Mouse (Mus musculus): ENCODE results near the gene Spata21. TPM values are rescaled to one million over a fixed set of nuclear protein-coding genes. Genes with fewer than 3 reads are reported as not detected.
A peak's percentile ranks its signal among the peaks of the same experiment; 100 is the strongest.
"Not testable (repeated sequence)": the region's sequence is repeated elsewhere in the genome, so short reads cannot be mapped to it uniquely, and the experiment has no call there.

The Spata21 gene
- polyA plus RNA-seq, 1 experiment from 2014 or later, result not detected

- ATAC-seq (ENCODE audit: low FRiP score, low TSS enrichment) (no peak), DNase-seq (no peak)
- 4% methylated on average over 29 of the region's 29 CpGs for WGBS
- H3K27me3 ChIP-seq (ENCODE audit: control insufficient read depth, insufficient read depth, low read length), result no peaks in the 10 kb centered on the region
- H3K9ac ChIP-seq (replicated peaks; ENCODE audit: low read length), result peak overlapping the region; percentile 77
- H3K4me1 ChIP-seq (ENCODE audit: control insufficient read depth, insufficient read depth, low read length), result peaks cover 33% of the 10 kb centered on the region
- no peaks in the 10 kb centered on the region for H3K36me3 ChIP-seq (ENCODE audit: control insufficient read depth, insufficient read depth, low read length)
- H3K4me3 ChIP-seq (replicated peaks; ENCODE audit: low read depth, low read length), result peak overlapping the region; percentile 71
- no peaks in the 10 kb centered on the region for H3K9me3 ChIP-seq (ENCODE audit: control insufficient read depth, low read length)
- H3K27ac ChIP-seq (replicated peaks; ENCODE audit: low read depth, low read length), result peak overlapping the region; percentile 95; the same call in 1 of the 2 replicates
- H3K4me2 ChIP-seq (ENCODE audit: low read length), result peak overlapping the region; percentile 87
Measured at GRCm38 (mm10) chr4:141138425-141139115, 50.4 kb downstream of the Spata21 start.

- H3K27me3 ChIP-seq (ENCODE audit: control insufficient read depth, insufficient read depth, low read length), result no peaks in the 10 kb centered on the region
- peak; percentile 96 for ATAC-seq (ENCODE audit: low FRiP score, low TSS enrichment)
- DNase-seq, result peak; percentile 100
- 1% methylated on average over 62 of the region's 63 CpGs for WGBS
- H3K36me3 ChIP-seq (ENCODE audit: control insufficient read depth, insufficient read depth, low read length), result no peaks in the 10 kb centered on the region
- peak within 1 kb of the TSS; percentile 71 for H3K4me3 ChIP-seq (replicated peaks; ENCODE audit: low read depth, low read length)
- no peaks in the 10 kb centered on the region for H3K9me3 ChIP-seq (ENCODE audit: control insufficient read depth, low read length)
- peaks cover 29% of the 10 kb centered on the region for H3K4me1 ChIP-seq (ENCODE audit: control insufficient read depth, insufficient read depth, low read length)
- peak within 1 kb of the TSS; percentile 87 for H3K4me2 ChIP-seq (ENCODE audit: low read length)
- peak within 1 kb of the TSS; percentile 77 for H3K9ac ChIP-seq (replicated peaks; ENCODE audit: low read length)
- peak within 1 kb of the TSS; percentile 95 for H3K27ac ChIP-seq (replicated peaks; ENCODE audit: low read depth, low read length)
Measured at GRCm38 (mm10) chr4:141139116-141139970, 51.2 kb downstream of the Spata21 start, which contains the start of gene Szrd1. Gene Szrd1, minus strand, starts transcription at chr4:141139775.

- not testable (repeated sequence) for H3K4me2 ChIP-seq (ENCODE audit: low read length); H3K27ac ChIP-seq (replicated peaks; ENCODE audit: low read depth, low read length)
- WGBS, result 89% methylated on average over 9 of the region's 9 CpGs
Measured at GRCm38 (mm10) chr4:141140354-141140753, 52.2 kb downstream of the Spata21 start.

GRCm38 (mm10) chr4:141140967-141141366, 52.8 kb downstream of the Spata21 start:
- Histone ChIP-seq H3K9ac (replicated peaks; ENCODE audit: low read length) (no peak overlapping the region), H3K4me2 (ENCODE audit: low read length) (no peak overlapping the region), H3K9me3 (ENCODE audit: control insufficient read depth, low read length) (no peaks in the 10 kb centered on the region), H3K27ac (replicated peaks; ENCODE audit: low read depth, low read length) (no peak overlapping the region), H3K4me1 (ENCODE audit: control insufficient read depth, insufficient read depth, low read length) (peaks cover 22% of the 10 kb centered on the region), H3K4me3 (replicated peaks; ENCODE audit: low read depth, low read length) (no peak overlapping the region), H3K36me3 (ENCODE audit: control insufficient read depth, insufficient read depth, low read length) (no peaks in the 10 kb centered on the region), H3K27me3 (ENCODE audit: control insufficient read depth, insufficient read depth, low read length) (no peaks in the 10 kb centered on the region)
- 90% methylated on average over 6 of the region's 6 CpGs for WGBS
- ATAC-seq (ENCODE audit: low FRiP score, low TSS enrichment), result no peak
- no peak for DNase-seq

More at GRCm38 (mm10) chr4:141140354-141140753, 52.2 kb downstream of the Spata21 start:
- H3K4me3 ChIP-seq (replicated peaks; ENCODE audit: low read depth, low read length); DNase-seq; H3K9ac ChIP-seq (replicated peaks; ENCODE audit: low read length); ATAC-seq (ENCODE audit: low FRiP score, low TSS enrichment); H3K36me3 ChIP-seq (ENCODE audit: control insufficient read depth, insufficient read depth, low read length); H3K9me3 ChIP-seq (ENCODE audit: control insufficient read depth, low read length); H3K27me3 ChIP-seq (ENCODE audit: control insufficient read depth, insufficient read depth, low read length): not testable (repeated sequence)
- H3K4me1 ChIP-seq (ENCODE audit: control insufficient read depth, insufficient read depth, low read length), result peaks cover 22% of the 10 kb centered on the region

- ATAC-seq (ENCODE audit: low FRiP score, low TSS enrichment) (no peak), DNase-seq (peak; percentile 85)
- Histone ChIP-seq H3K27ac (replicated peaks; ENCODE audit: low read depth, low read length) (no peak overlapping the region), H3K9ac (replicated peaks; ENCODE audit: low read length) (no peak overlapping the region), H3K27me3 (ENCODE audit: control insufficient read depth, insufficient read depth, low read length) (no peaks in the 10 kb centered on the region), H3K4me2 (ENCODE audit: low read length) (no peak overlapping the region), H3K36me3 (ENCODE audit: control insufficient read depth, insufficient read depth, low read length) (no peaks in the 10 kb centered on the region), H3K4me3 (replicated peaks; ENCODE audit: low read depth, low read length) (no peak overlapping the region), H3K9me3 (ENCODE audit: control insufficient read depth, low read length) (no peaks in the 10 kb centered on the region), H3K4me1 (ENCODE audit: control insufficient read depth, insufficient read depth, low read length) (peaks cover 14% of the 10 kb centered on the region)
- WGBS, result 25% methylated on average over 9 of the region's 9 CpGs
Measured at GRCm38 (mm10) chr4:141142285-141142811, 54.2 kb downstream of the Spata21 start.

GRCm38 (mm10) chr4:141145124-141145523, 57.0 kb downstream of the Spata21 start:
- not testable (repeated sequence) for H3K4me3 ChIP-seq (replicated peaks; ENCODE audit: low read depth, low read length); H3K36me3 ChIP-seq (ENCODE audit: control insufficient read depth, insufficient read depth, low read length); H3K27ac ChIP-seq (replicated peaks; ENCODE audit: low read depth, low read length); DNase-seq; H3K9ac ChIP-seq (replicated peaks; ENCODE audit: low read length); H3K4me2 ChIP-seq (ENCODE audit: low read length); ATAC-seq (ENCODE audit: low FRiP score, low TSS enrichment); H3K9me3 ChIP-seq (ENCODE audit: control insufficient read depth, low read length); H3K27me3 ChIP-seq (ENCODE audit: control insufficient read depth, insufficient read depth, low read length)
- 98% methylated on average over 7 of the region's 16 CpGs for WGBS
- peaks cover 15% of the 10 kb centered on the region for H3K4me1 ChIP-seq (ENCODE audit: control insufficient read depth, insufficient read depth, low read length)

GRCm38 (mm10) chr4:141146491-141147033, 58.4 kb downstream of the Spata21 start:
- no peak overlapping the region for H3K4me2 ChIP-seq (ENCODE audit: low read length)
- no peak for ATAC-seq (ENCODE audit: low FRiP score, low TSS enrichment)
- 95% methylated on average over 6 of the region's 6 CpGs for WGBS
- no peak overlapping the region for H3K27ac ChIP-seq (replicated peaks; ENCODE audit: low read depth, low read length)
- no peaks in the 10 kb centered on the region for H3K9me3 ChIP-seq (ENCODE audit: control insufficient read depth, low read length)
- H3K4me1 ChIP-seq (ENCODE audit: control insufficient read depth, insufficient read depth, low read length), result peaks cover 16% of the 10 kb centered on the region
- DNase-seq, result no peak
- H3K36me3 ChIP-seq (ENCODE audit: control insufficient read depth, insufficient read depth, low read length), result no peaks in the 10 kb centered on the region
- no peak overlapping the region for H3K9ac ChIP-seq (replicated peaks; ENCODE audit: low read length)
- peak overlapping the region; percentile 97; the same call in 1 of the 2 replicates for H3K4me3 ChIP-seq (replicated peaks; ENCODE audit: low read depth, low read length)
- no peaks in the 10 kb centered on the region for H3K27me3 ChIP-seq (ENCODE audit: control insufficient read depth, insufficient read depth, low read length)

GRCm38 (mm10) chr4:141147112-141148008, 59.2 kb downstream of the Spata21 start, which contains the start of gene Fbxo42:
Gene Fbxo42, plus strand, starts transcription at chr4:141147913.
- H3K27me3 ChIP-seq (ENCODE audit: control insufficient read depth, insufficient read depth, low read length), result no peaks in the 10 kb centered on the region
- no peaks in the 10 kb centered on the region for H3K36me3 ChIP-seq (ENCODE audit: control insufficient read depth, insufficient read depth, low read length)
- H3K9me3 ChIP-seq (ENCODE audit: control insufficient read depth, low read length), result no peaks in the 10 kb centered on the region
- DNase-seq, result peak; percentile 99
- 9% methylated on average over 58 of the region's 58 CpGs for WGBS
- peak within 1 kb of the TSS; percentile 96 for H3K9ac ChIP-seq (replicated peaks; ENCODE audit: low read length)
- peak; percentile 83 for ATAC-seq (ENCODE audit: low FRiP score, low TSS enrichment)
- peak within 1 kb of the TSS; percentile 97 for H3K4me3 ChIP-seq (replicated peaks; ENCODE audit: low read depth, low read length)
- H3K27ac ChIP-seq (replicated peaks; ENCODE audit: low read depth, low read length), result peak within 1 kb of the TSS; percentile 90
- peaks cover 16% of the 10 kb centered on the region for H3K4me1 ChIP-seq (ENCODE audit: control insufficient read depth, insufficient read depth, low read length)
- H3K4me2 ChIP-seq (ENCODE audit: low read length), result peak within 1 kb of the TSS; percentile 58

All from midbrain, embryonic 14.5 days (tissue).